Mouse (Mus musculus) testis, adult 2 months (tissue): ENCODE measurements at regions not wholly inside any gene's neighbourhood (a gene's known extent, or its start where the extent isn't known, plus 50 kb on each side); places are given as distances from the start of the nearest gene placed in this dataset.

Experiments
- H3K27ac ChIP-seq: fragments of 200-500 bp; 2 replicates; pipeline ENCODE4 v1.5.1; 2012; ENCODE audit warnings: low read depth, low read length; ENCODE audit not compliant: control insufficient read depth, insufficient read depth
- H3K27me3 ChIP-seq: fragments of 200-500 bp; 2 replicates; pipeline ENCODE4 v1.6.1; 2012; ENCODE audit warnings: mild to moderate bottlenecking, low read length, moderate library complexity; ENCODE audit not compliant: control insufficient read depth, insufficient read depth
- H3K36me3 ChIP-seq: fragments of 200-500 bp; 2 replicates; pipeline ENCODE4 v1.6.1; 2012; ENCODE audit warnings: mild to moderate bottlenecking, low read length; ENCODE audit not compliant: control insufficient read depth, insufficient read depth
- H3K4me1 ChIP-seq: fragments of 200-500 bp; 2 replicates; pipeline ENCODE4 v1.6.1; 2012; ENCODE audit warnings: low read length; ENCODE audit not compliant: control insufficient read depth, insufficient read depth
- H3K4me3 ChIP-seq: fragments of 200-500 bp; 2 replicates; pipeline ENCODE4 v1.5.1; 2012; ENCODE audit warnings: low read depth, mild to moderate bottlenecking, low read length, moderate library complexity, mixed read lengths; ENCODE audit not compliant: control insufficient read depth
- CTCF ChIP-seq: fragments of 200-500 bp; IDR thresholded peaks from 2 replicates; pipeline ENCODE4 v1.5.1; 2012; ENCODE audit warnings: low read depth, mild to moderate bottlenecking, inconsistent platforms, low read length, moderate library complexity; ENCODE audit not compliant: control insufficient read depth, insufficient read depth, insufficient replicate concordance
- POLR2A ChIP-seq: fragments of 200-500 bp; IDR thresholded peaks from 2 replicates; pipeline ENCODE4 v1.6.1; 2012; ENCODE audit warnings: low read depth, mild to moderate bottlenecking, inconsistent platforms, low read length, moderate library complexity; ENCODE audit not compliant: control insufficient read depth

DNA sequence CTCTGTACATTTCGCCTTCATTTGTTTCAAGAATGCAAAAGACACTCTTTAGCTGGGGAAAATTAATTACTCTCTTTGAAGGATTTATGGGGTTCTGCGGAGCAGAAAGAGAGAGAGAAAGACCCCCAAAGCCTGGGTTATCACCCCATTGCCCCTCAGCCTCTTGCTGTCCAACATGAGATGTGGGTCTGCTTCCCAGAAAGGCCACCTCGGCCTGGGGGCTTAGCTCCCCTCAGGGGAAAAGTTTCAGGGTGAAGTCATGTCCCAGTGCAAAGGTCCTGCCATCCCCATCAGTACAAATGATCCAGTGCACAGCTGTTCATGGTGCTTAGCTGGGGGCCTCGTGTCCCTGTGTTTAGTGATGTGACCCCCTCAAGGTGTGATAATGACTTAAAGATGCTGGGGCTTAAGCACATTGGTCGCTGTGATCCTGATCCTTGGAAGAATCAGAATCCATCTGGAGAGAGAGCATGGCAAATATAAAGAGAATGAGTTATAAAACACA lies 67.5 kb upstream of the Cd180 start:
- Histone ChIP-seq H3K4me1 (peaks cover 2% of the 10 kb centered on the region; the same call in 1 of the 2 replicates), H3K4me3 (no peak overlapping the region), H3K27ac (no peak overlapping the region), H3K27me3 (no peaks in the 10 kb centered on the region), H3K36me3 (no peaks in the 10 kb centered on the region)
- TF ChIP-seq CTCF (no peak), POLR2A (no peak)

DNA sequence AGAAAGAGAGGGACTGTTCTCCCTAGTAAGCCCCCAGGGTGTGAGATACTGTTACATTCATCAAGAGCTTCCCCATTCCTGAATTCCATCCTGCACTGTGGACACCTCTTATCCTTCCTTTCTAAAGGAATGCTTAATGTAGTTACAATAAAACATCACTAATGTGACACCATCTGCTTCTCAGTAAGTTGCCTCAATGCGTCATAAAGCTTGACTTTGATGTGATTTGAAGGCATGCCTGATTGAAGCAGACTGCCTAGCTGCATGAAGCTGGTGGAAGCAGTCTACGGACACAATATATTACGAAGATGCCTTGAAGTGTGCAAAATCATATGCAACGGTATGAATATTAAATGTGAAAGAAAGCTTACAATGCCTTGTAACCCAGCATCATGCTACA lies 65.6 kb upstream of the Cd180 start:
- Histone ChIP-seq H3K27me3 (no peaks in the 10 kb centered on the region), H3K27ac (no peak overlapping the region), H3K4me1 (peaks cover 2% of the 10 kb centered on the region; the same call in 1 of the 2 replicates), H3K36me3 (no peaks in the 10 kb centered on the region), H3K4me3 (no peak overlapping the region)
- TF ChIP-seq POLR2A (no peak), CTCF (no peak)

DNA sequence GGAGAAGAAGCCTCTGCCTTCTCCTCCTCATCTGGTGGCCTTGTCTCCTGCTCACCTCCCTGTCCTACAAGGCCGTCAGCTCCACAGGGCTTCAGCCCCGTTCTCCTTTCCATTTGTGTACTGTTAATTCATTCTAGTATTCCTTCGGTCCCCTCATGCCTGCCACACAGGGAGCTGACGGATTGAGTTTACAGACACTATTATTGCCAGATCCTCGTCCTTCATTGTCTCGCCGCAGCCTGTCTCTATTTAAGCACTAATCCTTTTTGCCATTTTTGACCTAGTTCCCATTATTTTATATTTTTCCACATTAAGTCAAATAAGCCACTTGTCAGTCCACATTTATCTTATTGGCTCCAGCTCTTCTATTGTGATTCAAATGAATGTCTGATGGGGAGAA lies 64.2 kb upstream of the Cd180 start:
- TF ChIP-seq CTCF: no peak
- TF ChIP-seq POLR2A: no peak
- Histone ChIP-seq H3K4me3 (no peak overlapping the region), H3K36me3 (no peaks in the 10 kb centered on the region), H3K4me1 (peaks cover 2% of the 10 kb centered on the region; the same call in 1 of the 2 replicates), H3K27ac (no peak overlapping the region), H3K27me3 (no peaks in the 10 kb centered on the region)

DNA sequence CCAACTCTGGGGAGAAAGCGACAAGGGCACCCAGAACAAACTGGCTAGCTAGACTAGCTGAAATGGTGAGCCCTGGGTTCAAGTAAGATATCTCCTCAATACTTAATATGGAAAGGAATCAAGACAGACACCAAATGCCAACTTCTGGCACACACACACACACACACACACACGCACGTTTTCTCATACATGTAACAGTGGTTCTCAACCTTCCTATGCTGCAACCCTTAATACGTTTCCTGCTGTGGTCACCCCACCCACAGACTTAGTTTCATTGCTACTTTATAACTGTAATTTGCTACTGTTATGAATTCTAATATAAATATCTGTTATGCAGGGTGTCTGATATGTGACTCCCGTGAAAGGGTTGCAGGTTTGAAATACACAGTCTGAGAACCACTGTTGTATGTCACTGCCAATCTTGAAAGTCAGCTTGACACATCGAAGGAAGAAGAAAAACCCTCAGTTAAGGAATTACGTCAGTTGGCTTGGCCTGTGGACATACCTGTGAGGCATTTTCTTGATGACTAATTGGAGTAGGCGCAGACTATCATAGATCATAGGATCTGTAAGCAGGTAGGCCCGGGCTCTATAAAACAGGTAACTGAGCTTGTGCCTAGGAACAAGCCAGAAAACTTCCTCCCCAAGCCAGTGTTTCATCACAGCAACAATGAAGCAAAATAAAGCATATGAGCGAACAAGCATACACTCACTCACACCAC lies 59.0 kb upstream of the Cd180 start:
- TF ChIP-seq POLR2A (no peak), CTCF (no peak)
- H3K4me1 ChIP-seq: no peaks in the 10 kb centered on the region
- no peaks in the 10 kb centered on the region for H3K27me3 ChIP-seq

DNA sequence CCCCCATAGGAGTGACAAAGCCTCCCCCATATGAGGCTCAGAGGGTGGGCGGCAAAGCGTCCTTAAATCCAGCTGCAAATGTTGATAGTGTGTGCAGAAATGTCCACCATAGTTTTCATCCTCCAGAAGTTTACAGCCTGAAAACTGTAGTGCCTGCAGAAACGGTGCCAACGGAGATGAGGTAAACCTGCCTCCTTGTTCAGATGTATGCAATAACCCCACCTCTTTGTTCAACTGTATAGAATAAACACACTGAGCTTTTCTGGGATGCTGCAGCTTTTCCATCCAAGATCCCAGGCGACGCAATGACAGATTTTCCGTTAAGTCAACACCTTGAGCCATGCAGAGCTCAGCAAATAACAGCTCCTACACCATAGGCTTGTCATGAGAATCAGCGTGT lies 57.3 kb upstream of the Cd180 start:
- Histone ChIP-seq H3K27ac (no peak overlapping the region), H3K4me3 (no peak overlapping the region), H3K4me1 (no peaks in the 10 kb centered on the region), H3K36me3 (no peaks in the 10 kb centered on the region), H3K27me3 (no peaks in the 10 kb centered on the region)
- TF ChIP-seq CTCF: no peak
- TF ChIP-seq POLR2A: no peak

More for the DNA sequence above, 59.0 kb upstream of the Cd180 start:
- Histone ChIP-seq H3K4me3 (no peak overlapping the region), H3K27ac (no peak overlapping the region), H3K36me3 (no peaks in the 10 kb centered on the region)

DNA sequence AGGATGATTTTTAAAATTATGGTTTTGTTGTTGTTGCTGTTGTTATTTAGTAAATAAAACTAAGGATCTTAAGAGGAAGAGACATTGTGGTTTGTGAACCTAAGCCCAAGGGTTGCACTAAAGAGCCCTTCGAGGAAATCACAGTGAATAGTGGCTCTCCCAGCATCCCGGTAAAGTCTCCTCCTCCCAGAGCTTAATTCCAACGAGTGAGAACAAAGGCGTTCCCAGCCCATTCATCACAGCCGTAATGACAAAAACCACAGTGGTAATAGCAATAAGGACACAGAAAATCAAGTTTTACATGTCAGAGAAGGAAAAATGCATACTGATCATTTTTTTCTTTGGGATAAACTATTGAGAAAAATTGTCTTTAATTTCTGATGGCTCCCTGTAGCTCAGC lies 56.3 kb upstream of the Cd180 start:
- H3K36me3 ChIP-seq: no peaks in the 10 kb centered on the region
- H3K4me3 ChIP-seq: no peak overlapping the region
- no peak for TF ChIP-seq POLR2A
- TF ChIP-seq CTCF: no peak
- no peaks in the 10 kb centered on the region for H3K27me3 ChIP-seq
- H3K4me1 ChIP-seq: no peaks in the 10 kb centered on the region
- H3K27ac ChIP-seq: no peak overlapping the region

DNA sequence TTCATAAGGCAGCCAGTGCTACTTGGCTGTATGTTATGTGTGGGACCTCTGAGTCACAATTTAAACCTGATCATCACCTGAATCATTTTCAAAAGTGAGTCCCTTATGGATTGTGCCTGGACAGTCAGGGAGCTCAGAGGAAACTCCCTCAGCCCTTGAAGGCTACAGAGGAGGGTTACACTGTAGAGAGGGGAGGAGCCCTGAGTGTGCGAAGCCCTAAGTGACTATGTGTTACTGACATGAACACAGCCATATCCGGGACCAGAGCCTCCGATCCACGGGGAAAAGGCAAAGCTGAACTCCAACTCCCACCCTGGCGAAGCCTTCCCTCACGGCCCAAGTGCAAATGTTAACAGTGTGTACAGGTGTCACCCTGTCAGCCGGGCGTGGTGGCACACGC lies 53.7 kb upstream of the Cd180 start:
- no peak overlapping the region for H3K27ac ChIP-seq
- no peaks in the 10 kb centered on the region for H3K36me3 ChIP-seq
- no peaks in the 10 kb centered on the region for H3K27me3 ChIP-seq
- no peak overlapping the region; the same call in 1 of the 2 replicates for H3K4me3 ChIP-seq
- H3K4me1 ChIP-seq: no peaks in the 10 kb centered on the region
- no peak for TF ChIP-seq POLR2A
- no peak for TF ChIP-seq CTCF
